Mouse (Mus musculus) left cerebral cortex, adult 2 months (tissue): ENCODE data around the gene Mroh7. TPM values are rescaled to one million over a fixed set of nuclear protein-coding genes. Genes with fewer than 3 reads are reported as not detected.

Experiments
- DNase-seq, 2 experiments: peaks; one replicate each; pipeline ENCODE4 v3.0.0; 2021 to 2022; ENCODE audit warnings: low spot score in 2 of 2, mixed read lengths in 1 of 2; ENCODE audit errors: extremely low spot score in 1 of 2
- H3K27ac ChIP-seq: fragments of 200-600 bp; 2 replicates; pipeline ENCODE4 v1.8.1; 2022
- H3K4me3 ChIP-seq: fragments of 200-600 bp; 2 replicates; pipeline ENCODE4 v1.8.1; 2022
- CTCF ChIP-seq: fragments of 200-600 bp; IDR thresholded peaks from 2 replicates; pipeline ENCODE4 v1.8.1; 2022; ENCODE audit warnings: antibody characterized with exemption, mild to moderate bottlenecking, moderate library complexity
- intact Hi-C: fragments of 180-260 bp; cut with DNase I; formaldehyde crosslinking; loops from one replicate; pipeline ENCODE4 v1.15.1; 2025
- total RNA-seq, 2 experiments: library from RNA; stranded (reverse); gene quantifications; 2 replicates each; pipeline ENCODE4 v1.2.3; 2021

The Mroh7 gene
- total RNA-seq, 2 experiments from 2014 or later: 3.1 to 4.6 TPM

GRCm38 (mm10) chr4:106693841-106694430, 36.8 kb downstream of the Mroh7 start:
- Histone ChIP-seq H3K27ac (no peak overlapping the region), H3K4me3 (no peak overlapping the region)
- intact Hi-C loops: no loop called here
- no peak for DNase-seq
- no peak for TF ChIP-seq CTCF

GRCm38 (mm10) chr4:106688636-106689296, 42.0 kb downstream of the Mroh7 start:
- Histone ChIP-seq H3K4me3 (no peak overlapping the region), H3K27ac (no peak overlapping the region)
- DNase-seq: no peak
- intact Hi-C loops: no loop called here
- no peak for TF ChIP-seq CTCF

GRCm38 (mm10) chr4:106680955-106681354, 49.8 kb downstream of the Mroh7 start:
- DNase-seq: no peak
- intact Hi-C loops: no loop called here
- no peak for TF ChIP-seq CTCF
- H3K27ac ChIP-seq: no peak overlapping the region
- no peak overlapping the region for H3K4me3 ChIP-seq

- DNase-seq: no peak
- TF ChIP-seq CTCF: no peak
- intact Hi-C loops: no loop called here
- no peak overlapping the region for H3K27ac ChIP-seq
- H3K4me3 ChIP-seq: peak overlapping the region; percentile 72
Measured at GRCm38 (mm10) chr4:106679152-106679551, 51.6 kb downstream of the Mroh7 start.

- DNase-seq: peak; percentile 85 to 88
- intact Hi-C loops: no loop called here
- no peak for TF ChIP-seq CTCF
- H3K27ac ChIP-seq: peak within 1 kb of the TSS; percentile 53; the same call in 1 of the 2 replicates
- peak within 1 kb of the TSS; percentile 72 for H3K4me3 ChIP-seq
Measured at GRCm38 (mm10) chr4:106678442-106679118, 52.1 kb downstream of the Mroh7 start, which contains the start of gene Ttc4. Ttc4 (minus strand) TSS chr4:106678944.

- intact Hi-C loops: no loop called here
- TF ChIP-seq CTCF: no peak
- no peak for DNase-seq
- H3K4me3 ChIP-seq: no peak overlapping the region
- H3K27ac ChIP-seq: no peak overlapping the region
Measured at GRCm38 (mm10) chr4:106676749-106677148, 54.0 kb downstream of the Mroh7 start.

GRCm38 (mm10) chr4:106666546-106666945, 64.2 kb downstream of the Mroh7 start:
- Histone ChIP-seq H3K27ac (no peak overlapping the region), H3K4me3 (no peak overlapping the region)
- no peak for DNase-seq
- intact Hi-C loops: no loop called here
- no peak for TF ChIP-seq CTCF

GRCm38 (mm10) chr4:106665673-106666072, 65.1 kb downstream of the Mroh7 start:
- DNase-seq: no peak
- H3K4me3 ChIP-seq: no peak overlapping the region
- intact Hi-C loops: no loop called here
- TF ChIP-seq CTCF: no peak
- no peak overlapping the region for H3K27ac ChIP-seq

- Histone ChIP-seq H3K4me3 (no peak overlapping the region), H3K27ac (no peak overlapping the region)
- no peak for DNase-seq
- intact Hi-C loops: no loop called here
- no peak for TF ChIP-seq CTCF
Measured at GRCm38 (mm10) chr4:106665269-106665668, 65.5 kb downstream of the Mroh7 start.

GRCm38 (mm10) chr4:106664697-106665096, 66.0 kb downstream of the Mroh7 start:
- intact Hi-C loops: no loop called here
- Histone ChIP-seq H3K27ac (no peak overlapping the region), H3K4me3 (no peak overlapping the region)
- TF ChIP-seq CTCF: no peak
- no peak for DNase-seq

GRCm38 (mm10) chr4:106663956-106664470, 66.7 kb downstream of the Mroh7 start:
- Histone ChIP-seq H3K27ac (no peak overlapping the region), H3K4me3 (no peak overlapping the region)
- intact Hi-C loops: no loop called here
- no peak for TF ChIP-seq CTCF
- DNase-seq: no peak

- DNase-seq: no peak
- no peak for TF ChIP-seq CTCF
- Histone ChIP-seq H3K4me3 (no peak overlapping the region), H3K27ac (no peak overlapping the region)
- intact Hi-C loops: no loop called here
Measured at GRCm38 (mm10) chr4:106655681-106656080, 75.0 kb downstream of the Mroh7 start.
